Mouse (Mus musculus) mesoderm, embryonic 11.5 days (tissue): Measurements from ENCODE around the gene Adamts9.

ENCODE experiments used
- DNase-seq: peaks from one replicate; pipeline ENCODE4 v3.0.0-alpha.2; 2012; ENCODE audit warnings: low read depth, low spot score

Gene Adamts9

GRCm38 (mm10) chr6:92924536-92924935, 18.8 kb downstream of the Adamts9 start:
- no peak for DNase-seq

DNA sequence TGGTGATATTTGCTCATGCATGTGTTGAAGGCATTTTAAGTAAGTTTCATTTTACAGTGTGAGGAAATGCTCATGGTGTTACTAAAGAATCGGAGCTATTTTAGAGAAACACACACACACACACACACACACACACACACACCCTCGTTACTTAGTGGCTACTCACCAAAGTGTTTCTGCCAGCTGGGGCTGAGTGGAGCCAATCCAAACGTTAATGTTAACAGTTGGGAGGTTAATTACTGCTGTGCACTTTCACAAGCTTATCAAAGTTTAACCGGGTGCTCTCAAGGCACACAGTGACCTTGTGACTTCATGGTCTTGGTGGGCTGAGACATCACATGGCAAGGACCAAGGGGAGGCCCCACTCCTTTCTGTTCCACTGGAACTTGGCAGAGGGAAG, 21.4 kb downstream of the Adamts9 start:
- DNase-seq, result no peak

- no peak for DNase-seq
Observed at GRCm38 (mm10) chr6:92920938-92921689, 22.2 kb downstream of the Adamts9 start.

DNA sequence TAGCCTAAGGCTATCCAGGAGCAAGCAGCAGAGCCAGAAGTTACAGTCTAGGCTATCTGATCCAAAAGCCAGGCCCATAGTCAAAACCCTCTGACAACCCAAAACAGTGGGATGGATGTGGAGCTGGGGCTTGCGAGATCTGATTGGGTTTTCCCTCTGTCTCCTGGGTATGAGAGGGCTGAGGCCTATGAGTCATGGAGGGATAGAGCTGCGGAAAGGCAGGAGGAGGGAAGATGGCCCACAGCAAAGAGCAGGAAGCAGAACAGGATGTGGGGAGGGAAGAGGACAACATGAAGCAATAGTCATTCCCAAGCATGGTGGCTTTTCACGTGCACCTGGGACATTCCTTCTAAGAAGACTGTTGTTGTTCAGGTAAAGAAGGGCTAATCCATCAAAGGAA, 32.7 kb downstream of the Adamts9 start:
- DNase-seq, result no peak

DNA sequence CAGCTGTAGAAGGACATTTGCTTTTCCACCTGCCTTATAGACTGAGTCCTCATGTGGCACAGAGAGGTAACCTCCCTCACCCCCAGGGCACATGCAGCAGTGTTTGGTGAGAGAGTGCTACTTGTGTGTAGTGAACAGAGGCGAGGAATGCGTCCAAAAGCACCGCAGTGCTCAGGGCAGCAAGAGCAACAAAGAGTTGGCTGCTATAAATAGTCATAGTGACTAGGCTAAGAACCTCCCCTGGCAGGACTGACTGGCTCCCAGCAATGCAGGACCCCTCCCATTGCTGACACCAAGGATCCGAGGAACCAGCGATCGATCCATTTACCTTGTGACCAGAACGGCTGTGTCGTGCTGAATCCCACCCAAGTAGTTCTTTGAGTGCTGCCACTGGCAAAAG, 33.9 kb downstream of the Adamts9 start:
- no peak for DNase-seq

- peak; percentile 33 for DNase-seq
Observed at GRCm38 (mm10) chr6:92905922-92906321, 37.4 kb downstream of the Adamts9 start.

DNA sequence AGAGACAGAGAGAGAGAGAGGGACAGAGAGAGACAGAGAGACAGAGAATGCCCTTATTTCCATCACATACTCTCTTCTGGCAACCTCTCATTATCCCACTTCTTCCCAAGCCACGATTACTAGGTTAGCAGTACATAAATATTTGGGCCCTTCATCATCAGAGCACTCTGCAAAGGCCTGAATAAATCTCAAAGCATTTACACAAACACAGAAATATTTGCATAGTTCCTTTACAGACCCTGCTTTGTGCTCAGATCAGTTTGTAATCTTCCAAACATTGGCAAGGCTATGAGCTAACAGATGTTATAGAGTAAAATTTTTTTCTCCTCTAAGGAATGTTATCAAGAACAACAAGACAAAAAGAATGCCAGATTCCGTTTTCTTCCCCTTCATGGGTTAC, 38.8 kb downstream of the Adamts9 start:
- DNase-seq, result no peak

DNA sequence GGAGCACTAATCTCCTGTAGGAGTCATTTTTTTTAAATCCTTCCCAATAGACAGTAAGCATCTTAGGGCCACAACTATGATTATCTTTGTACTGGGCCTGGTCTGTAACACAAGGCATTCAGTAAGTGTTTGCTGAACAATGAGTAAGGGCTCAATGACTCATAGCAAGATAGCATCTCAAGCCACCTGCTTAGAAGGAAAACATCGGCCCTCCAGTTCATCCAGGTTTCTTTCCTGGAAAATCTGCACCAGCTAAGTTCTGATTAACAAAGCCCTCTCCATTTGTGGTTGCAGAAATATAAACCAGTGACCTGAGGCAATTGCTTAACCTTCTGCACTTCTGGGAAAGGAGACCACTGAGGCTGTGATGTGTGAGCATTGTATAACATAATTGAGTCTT, 39.3 kb downstream of the Adamts9 start:
- DNase-seq, result no peak

DNA sequence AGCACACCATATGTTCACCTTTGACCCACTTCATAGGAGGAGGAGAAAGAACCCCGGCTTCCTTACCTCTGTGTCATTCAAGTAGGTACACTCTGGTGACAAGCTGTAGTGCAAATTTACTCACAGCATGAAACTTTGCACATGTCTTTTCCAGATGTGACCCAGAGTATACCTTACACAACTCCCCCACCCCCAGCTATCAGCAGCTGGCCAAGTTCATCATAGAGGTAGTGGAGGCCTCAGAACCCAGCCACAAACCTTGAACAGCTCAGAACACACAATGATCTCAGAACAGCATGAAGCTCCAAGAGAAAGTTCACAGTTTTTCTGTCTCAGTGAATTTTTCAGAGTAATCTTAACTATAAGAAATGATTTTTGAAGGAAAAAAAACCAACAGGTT, 51.8 kb downstream of the Adamts9 start:
- peak; percentile 26 for DNase-seq

- no peak for DNase-seq
Observed at GRCm38 (mm10) chr6:92883131-92883900, 60.0 kb downstream of the Adamts9 start.

DNA sequence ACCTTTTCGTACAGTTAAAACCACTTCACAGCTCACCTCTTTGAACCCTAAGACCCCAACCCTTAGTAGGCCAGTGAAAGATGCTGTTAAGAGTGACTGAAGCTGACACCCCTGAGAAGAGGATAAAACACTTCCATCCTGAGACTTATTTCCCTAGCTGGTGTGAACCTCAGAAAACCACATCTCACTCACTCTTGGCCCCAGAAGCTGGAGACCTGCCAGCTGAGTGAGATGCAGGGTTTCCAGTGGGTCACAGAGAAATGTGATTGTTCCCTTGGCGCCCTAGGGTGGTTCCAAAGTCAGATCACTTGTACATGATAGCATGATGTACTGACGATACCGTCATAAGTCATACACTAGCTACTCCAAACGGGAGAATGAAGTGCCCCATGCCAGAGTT, 60.8 kb downstream of the Adamts9 start:
- no peak for DNase-seq

GRCm38 (mm10) chr6:92879700-92880265, 63.5 kb downstream of the Adamts9 start:
- no peak for DNase-seq

- no peak for DNase-seq
Observed at GRCm38 (mm10) chr6:92878771-92879170, 64.5 kb downstream of the Adamts9 start.

DNA sequence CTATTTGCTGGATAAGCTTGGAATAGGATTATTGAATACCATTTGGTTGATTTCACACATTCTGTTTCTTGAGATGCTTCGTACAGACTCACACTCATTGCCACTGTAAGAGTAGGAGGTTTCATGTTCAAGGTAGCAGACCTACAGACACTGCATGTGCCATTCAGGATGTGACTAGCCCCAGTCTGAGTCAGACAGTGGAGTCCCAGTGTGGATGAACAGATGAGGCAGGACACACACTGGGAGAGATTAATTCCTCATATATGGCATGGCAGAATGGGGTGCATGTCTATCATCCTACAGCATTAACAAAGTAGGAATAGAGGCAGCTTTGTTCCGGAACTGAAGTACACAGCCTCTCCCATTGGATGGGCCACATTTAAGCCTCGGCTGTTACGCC, 66.1 kb downstream of the Adamts9 start:
- DNase-seq, result no peak

DNA sequence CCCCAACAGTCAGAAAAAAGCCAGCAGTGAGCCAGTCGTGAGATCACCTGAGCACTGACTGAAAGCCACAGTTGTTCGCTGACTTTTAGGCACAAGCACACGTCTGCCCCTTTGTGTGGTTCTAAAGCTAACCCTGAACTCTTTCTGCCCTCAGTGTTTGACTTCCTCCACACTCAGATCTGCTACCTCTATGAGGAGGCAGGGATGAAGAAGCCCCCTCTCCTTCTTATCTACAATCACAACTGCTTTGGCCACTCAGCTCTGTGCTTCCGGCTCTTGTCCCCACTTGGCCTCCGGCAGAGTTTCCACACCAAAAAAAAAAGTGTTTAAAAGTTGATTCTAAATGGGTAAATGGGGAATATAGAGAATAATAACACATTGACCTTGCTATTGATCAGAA, 67.2 kb downstream of the Adamts9 start:
- no peak for DNase-seq

DNA sequence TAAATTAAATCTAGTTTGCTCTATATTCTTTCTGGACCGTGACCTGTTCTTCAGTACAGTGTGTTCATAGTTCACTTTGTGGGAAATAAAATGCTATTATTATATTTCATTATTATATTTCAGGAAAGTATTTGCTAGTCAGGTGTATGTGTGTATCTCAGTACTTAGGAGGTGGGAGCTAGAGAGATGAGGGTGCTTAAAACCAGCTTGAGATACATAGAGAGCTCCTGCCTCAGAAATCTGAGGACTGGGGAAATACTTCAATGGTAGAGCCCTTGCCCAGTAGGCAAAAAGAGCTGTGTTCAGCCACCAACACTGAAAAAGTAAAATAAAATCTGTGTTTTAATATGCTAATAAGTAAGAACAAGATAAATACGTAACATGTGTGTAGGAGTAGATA, 68.0 kb downstream of the Adamts9 start:
- DNase-seq, result no peak

DNA sequence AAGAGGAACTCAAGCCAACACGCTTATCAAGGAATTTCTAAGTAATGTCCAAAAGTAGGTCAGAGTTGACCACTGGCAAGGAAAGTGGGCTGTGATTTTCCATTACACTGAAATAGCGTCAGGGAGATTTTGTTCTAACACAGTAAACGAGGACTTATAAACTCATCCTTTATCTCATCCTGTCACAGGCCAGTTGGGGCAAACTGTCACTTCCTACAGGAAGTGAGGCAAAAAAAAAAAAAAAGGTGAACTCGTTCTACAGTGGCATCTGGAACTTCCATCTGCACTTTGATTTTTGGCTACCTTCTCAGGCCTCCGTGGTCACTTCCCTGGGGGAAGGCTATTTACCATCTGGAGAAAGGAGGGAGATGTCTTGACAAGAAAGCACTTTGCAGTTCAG, 68.4 kb downstream of the Adamts9 start:
- no peak for DNase-seq

GRCm38 (mm10) chr6:92872766-92873165, 70.5 kb downstream of the Adamts9 start:
- no peak for DNase-seq

- DNase-seq, result no peak
Observed at GRCm38 (mm10) chr6:92871813-92872212, 71.5 kb downstream of the Adamts9 start.

- peak; percentile 77 for DNase-seq
Observed at GRCm38 (mm10) chr6:92869582-92870219, 73.6 kb downstream of the Adamts9 start.

DNA sequence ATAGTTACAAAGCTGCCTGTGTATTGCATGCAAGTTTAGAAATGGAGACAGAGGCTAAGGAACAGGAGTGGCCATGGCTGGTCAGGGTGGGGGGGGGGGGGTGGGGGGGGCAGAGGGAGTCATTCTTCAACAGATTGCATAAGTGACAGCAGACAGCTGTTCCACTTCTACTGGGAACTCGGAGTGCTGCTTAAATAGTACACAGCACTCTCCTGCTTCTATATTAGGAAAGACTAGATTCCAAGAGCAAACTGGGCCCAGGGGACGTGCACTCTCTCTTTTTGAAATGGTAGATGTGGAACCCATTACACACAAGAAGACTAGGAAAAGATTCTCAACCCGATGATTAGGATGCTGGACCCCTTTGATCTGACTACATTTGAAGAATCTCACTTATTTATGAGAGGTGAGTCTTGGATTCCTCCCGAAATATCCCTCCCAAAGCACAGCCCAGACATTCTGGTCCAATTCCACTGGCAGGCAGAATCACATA, 74.2 kb downstream of the Adamts9 start, which contains the start of gene Gm15737:
Gm15737 (plus strand) TSS at position 269 of the 493 bp plus-strand sequence.
- DNase-seq, result peak; percentile 46

DNA sequence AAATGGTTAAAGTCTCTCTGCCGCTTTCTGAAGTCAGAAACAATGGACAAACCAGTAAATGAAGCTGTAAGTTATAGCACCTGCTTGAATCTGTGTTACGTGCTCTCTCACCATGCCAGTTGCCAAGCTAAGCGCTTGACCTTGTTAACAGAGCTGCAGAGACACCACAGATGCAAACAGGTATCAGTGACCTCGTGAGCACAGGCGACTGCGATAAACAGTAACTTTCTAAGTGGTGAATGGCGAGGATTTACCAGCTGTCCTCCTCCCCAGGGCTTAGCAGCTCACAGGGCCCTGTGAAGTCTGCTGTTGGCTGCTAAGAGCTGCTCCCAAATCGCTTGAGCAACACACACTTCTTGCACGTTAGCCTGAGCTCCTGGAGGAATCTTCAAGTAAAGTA, 80.7 kb downstream of the Adamts9 start:
- DNase-seq, result no peak
